13 mouse cellular contexts compared by ENCODE assay signal in genomic region chr5:45231856-45232255, GRCm38 (mm10).
DNase-seq lines count a peak whose midpoint lies in the region.
"Had no signal": no experiment of that assay in that cellular context is flagged by ENCODE, and none has a peak within 500 bp of the region (broad histone marks: within the 10 kb centered on the region; RNA-seq: fewer than 3 reads in every experiment).

No protein-coding gene starts in this region.

- peak; percentile 83 to 84 for DNase-seq in frontal cortex, adult 2 months (ENCODE audit: extremely low spot score in 1 of 2, low spot score in 1 of 2)
- DNase-seq in frontal cortex, postnatal 14 days (ENCODE audit: low spot score in 2 of 2) = no peak
- DNase-seq in right cerebral cortex, adult 18-20 months = peak; percentile 87
- no peak for DNase-seq in right cerebral cortex, postnatal 4 days
- DNase-seq in layer of hippocampus, postnatal 36 days = peak; percentile 45 to 66
- DNase-seq in telencephalon, adult 2 months (ENCODE audit: low read depth, low spot score) = peak; percentile 94
- DNase-seq in urinary bladder, postnatal 4 days (ENCODE audit: low spot score in 2 of 2) = no peak
- DNase-seq in liver = no peak
- DNase-seq: adrenal gland, postnatal 14 days; cerebellum, adult 11 months; cerebellum, postnatal 10 days; heart, postnatal 14 days; thymus, postnatal 25 days had no signal

Comparison
In these comparisons a context has a peak if more than half of its experiments do, and no peak if none do; other contexts are left out.
1. DNase-seq: peak in frontal cortex, adult 2 months (2 of 2), right cerebral cortex, adult 18-20 months (single experiment), layer of hippocampus, postnatal 36 days (2 of 2) and telencephalon, adult 2 months (single experiment); none in frontal cortex, postnatal 14 days (0 of 2), right cerebral cortex, postnatal 4 days (single experiment), urinary bladder, postnatal 4 days (0 of 2) and liver (single experiment).